Mouse (Mus musculus) CH12.LX (cell line): ENCODE measurements around the gene Depdc7.

Experiments used
- CHD2 ChIP-seq: IDR thresholded peaks from 2 replicates; pipeline ENCODE4 v1.6.1; 2011; ENCODE audit warnings: low read length, improper control_type of control experiment
- CTCF ChIP-seq, 2 experiments: IDR thresholded peaks in 1 of 2; conservative IDR thresholded peaks in 1 of 2; 2 replicates each; pipeline ENCODE4 v1.5.1; 2011 to 2012; ENCODE audit warnings: low read depth in 2 of 2, low read length in 2 of 2, improper control_type of control experiment in 1 of 2, inconsistent platforms in 1 of 2, mild to moderate bottlenecking in 1 of 2, moderate library complexity in 1 of 2
- E2F4 ChIP-seq: IDR thresholded peaks from 2 replicates; pipeline ENCODE4 v1.6.1; 2011; ENCODE audit warnings: low read depth, low read length, improper control_type of control experiment; ENCODE audit not compliant: insufficient replicate concordance
- GABPA ChIP-seq: IDR thresholded peaks from 2 replicates; pipeline ENCODE4 v1.6.1; 2012; ENCODE audit warnings: low read depth, low read length, improper control_type of control experiment, inconsistent platforms; ENCODE audit not compliant: insufficient replicate concordance
- JUN ChIP-seq: IDR thresholded peaks from 2 replicates; pipeline ENCODE4 v1.6.1; 2011; ENCODE audit warnings: low read depth, mild to moderate bottlenecking, low read length, improper control_type of control experiment, moderate library complexity; ENCODE audit not compliant: insufficient read depth
- KAT2A ChIP-seq: IDR thresholded peaks from 2 replicates; pipeline ENCODE4 v1.6.1; 2012; ENCODE audit warnings: low read length, improper control_type of control experiment, inconsistent platforms; ENCODE audit not compliant: insufficient replicate concordance
- MXI1 ChIP-seq: IDR thresholded peaks from 2 replicates; pipeline ENCODE4 v1.6.1; 2011; ENCODE audit warnings: mild to moderate bottlenecking, low read depth, low read length, improper control_type of control experiment
- MYC ChIP-seq: IDR thresholded peaks from 2 replicates; pipeline ENCODE4 v1.6.1; 2011; ENCODE audit warnings: low read depth, mild to moderate bottlenecking, improper control_type of control experiment, low read length
- PAX5 ChIP-seq: IDR thresholded peaks from 2 replicates; pipeline ENCODE4 v1.6.1; 2012; ENCODE audit warnings: low read length, inconsistent platforms, mixed read lengths
- POLR2A ChIP-seq: IDR thresholded peaks from 2 replicates; pipeline ENCODE4 v1.6.1; 2011; ENCODE audit warnings: low read depth, mild to moderate bottlenecking, improper control_type of control experiment, low read length
- USF1 ChIP-seq: IDR thresholded peaks from 2 replicates; pipeline ENCODE4 v1.6.1; 2014; ENCODE audit warnings: low read depth, mild to moderate bottlenecking, inconsistent platforms, low read length, improper control_type of control experiment

- TF ChIP-seq MYC, result no peak
- TF ChIP-seq USF1, result no peak
- no peak for TF ChIP-seq E2F4
- TF ChIP-seq POLR2A, result no peak
- TF ChIP-seq CTCF (conservative IDR thresholded peaks at IDR 0.05 in 1 of 2, IDR thresholded peaks at IDR 0.05 in 1 of 2; ENCODE audit: low read depth in 2 of 2, low read length in 2 of 2), result no peak
- TF ChIP-seq CHD2, result no peak
- TF ChIP-seq JUN, result no peak
- no peak for TF ChIP-seq GABPA
- no peak for TF ChIP-seq MXI1
- TF ChIP-seq PAX5, result no peak
- TF ChIP-seq KAT2A, result no peak
Observed at GRCm38 (mm10) chr2:104727369-104727768, 15.3 kb downstream of the Depdc7 start.
